ENCODE assay signal across 32 mouse cellular contexts in the genomic region with DNA sequence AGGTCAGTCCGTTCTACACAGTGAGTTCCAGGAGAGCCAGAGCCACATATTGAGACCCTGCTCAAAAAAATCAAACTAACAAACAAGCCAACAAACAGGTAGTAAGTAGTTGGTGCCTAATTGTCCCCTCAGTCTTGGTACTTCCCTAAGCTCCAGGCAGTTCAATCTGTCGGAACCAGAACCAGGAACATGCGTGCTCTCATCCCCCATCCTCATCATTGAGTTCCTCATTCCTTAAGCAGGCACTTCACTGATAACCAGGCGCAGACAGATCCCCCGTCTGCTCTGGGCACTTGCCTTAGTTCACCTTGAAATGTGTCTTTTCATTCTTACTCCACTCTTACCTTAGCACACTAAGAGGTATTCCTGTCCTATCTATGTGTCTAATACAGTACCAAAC.
DNase-seq lines count a peak whose midpoint lies in the region; ATAC-seq and TF ChIP-seq lines count a peak whose summit lies in the region.
"Had no signal": no experiment of that assay in that cellular context is flagged by ENCODE, and none has a peak within 500 bp of the region (broad histone marks: within the 10 kb centered on the region; RNA-seq: fewer than 3 reads in every experiment).

No protein-coding gene starts in this region.

- H3K4me2 ChIP-seq in heart, postnatal 0 days (ENCODE audit: low read depth, low read length), result no peak overlapping the region
- H3K4me2 ChIP-seq: embryonic facial prominence, embryonic 15.5 days; forebrain, embryonic 13.5 days; midbrain, embryonic 11.5 days; neural tube, embryonic 13.5 days had no signal

- 42% methylated on average over 5 of the region's 5 CpGs for WGBS in heart, postnatal 0 days

- H3K4me3 ChIP-seq in heart, postnatal 0 days (ENCODE audit: low read depth, low read length), result no peak overlapping the region
- H3K4me3 ChIP-seq in MEL (ENCODE audit: control insufficient read depth in 1 of 2, insufficient read depth in 1 of 2, low read depth in 2 of 2, low read length in 2 of 2), result no peak overlapping the region
- H3K4me3 ChIP-seq: embryonic facial prominence, embryonic 10.5 days; embryonic facial prominence, embryonic 15.5 days; forebrain, embryonic 13.5 days; gastrocnemius, adult 2 months; myocyte; neural tube, embryonic 13.5 days had no signal

- TF ChIP-seq POLR2A in MEL (IDR thresholded peaks at IDR 0.05; ENCODE audit: control insufficient read depth in 1 of 2, insufficient read depth in 1 of 2, low read depth in 1 of 2, low read length in 2 of 2, poor library complexity in 1 of 2), result no peak

- no peak overlapping the region for H3K9ac ChIP-seq in heart, postnatal 0 days (replicated peaks; ENCODE audit: low read depth, low read length)
- H3K9ac ChIP-seq in MEL (ENCODE audit: control insufficient read depth, low read depth, low read length, poor library complexity, severe bottlenecking), result no peak overlapping the region
- H3K9ac ChIP-seq: embryonic facial prominence, embryonic 15.5 days; forebrain, embryonic 13.5 days; liver, embryonic 14.5 days; neural tube, embryonic 13.5 days had no signal

- no peaks in the 10 kb centered on the region for H3K79me2 ChIP-seq in MEL (ENCODE audit: control insufficient read depth, insufficient read depth, low read length, poor library complexity)

- TF ChIP-seq CTCF in heart, postnatal 0 days (IDR thresholded peaks at IDR 0.05; ENCODE audit: low read depth), result no peak
- TF ChIP-seq CTCF in MEL (IDR thresholded peaks at IDR 0.05 in 2 of 3, conservative IDR thresholded peaks at IDR 0.05 in 1 of 3; ENCODE audit: control insufficient read depth in 1 of 3, insufficient read depth in 1 of 3, low read depth in 2 of 3, low read length in 3 of 3, poor library complexity in 1 of 3, severe bottlenecking in 1 of 3), result no peak

- H3K9me3 ChIP-seq in heart, postnatal 0 days (replicated peaks; ENCODE audit: control insufficient read depth, low read length), result no peaks in the 10 kb centered on the region
- H3K9me3 ChIP-seq in MEL (replicated peaks; ENCODE audit: insufficient read depth, low read length), result no peaks in the 10 kb centered on the region
- H3K9me3 ChIP-seq: embryonic facial prominence, embryonic 10.5 days; embryonic facial prominence, embryonic 15.5 days; forebrain, embryonic 13.5 days; neural tube, embryonic 13.5 days had no signal

- no peaks in the 10 kb centered on the region for H3K27me3 ChIP-seq in heart, postnatal 0 days (ENCODE audit: control insufficient read depth, insufficient read depth, low read length)
- no peaks in the 10 kb centered on the region for H3K27me3 ChIP-seq in MEL (ENCODE audit: control insufficient read depth in 1 of 2, insufficient read depth in 2 of 2, low read length in 2 of 2)
- H3K27me3 ChIP-seq: embryonic facial prominence, embryonic 15.5 days; forebrain, embryonic 13.5 days; neural tube, embryonic 13.5 days had no signal

- 0 out of 2 replicates have a peak, but pooled peaks cover 3% of the 10 kb centered on the region for H3K4me1 ChIP-seq in heart, postnatal 0 days (ENCODE audit: control insufficient read depth, insufficient read depth)
- H3K4me1 ChIP-seq in MEL (ENCODE audit: control insufficient read depth in 1 of 2, insufficient read depth in 2 of 2, low read length in 2 of 2), result peaks cover 22 to 24% of the 10 kb centered on the region in 2 experiments
- H3K4me1 ChIP-seq: embryonic facial prominence, embryonic 10.5 days; embryonic facial prominence, embryonic 15.5 days had no signal

- ATAC-seq in heart, postnatal 0 days (ENCODE audit: insufficient read depth, low read depth), result no peak
- 0 out of 2 replicates have a peak, but pooled peaks have one; percentile 19 for ATAC-seq in megakaryocyte, adult 5-6 weeks (ENCODE audit: poor library complexity, severe bottlenecking)
- ATAC-seq: forebrain, embryonic 13.5 days; intestine, embryonic 16.5 days; midbrain, embryonic 16.5 days had no signal

- peak; percentile 81 for DNase-seq in heart, adult 11 months
- no peak for DNase-seq in heart, adult 8-10 months (ENCODE audit: low spot score)
- DNase-seq in heart, postnatal 0 days (ENCODE audit: low spot score), result no peak
- no peak for DNase-seq in heart, adult 18-20 months
- DNase-seq in MEL (ENCODE audit: low read depth, low spot score), result peak; percentile 79
- DNase-seq in adrenal gland, adult 18-20 months (ENCODE audit: low spot score in 2 of 2), result no peak
- DNase-seq in kidney, postnatal 36 days, result no peak
- DNase-seq: adrenal gland, adult 2 months; adrenal gland, postnatal 36 days; cerebellum, adult 2 months; cerebellum, postnatal 14 days; gastrocnemius, adult 2 months; gastrocnemius, postnatal 36 days; kidney, adult 9 months; kidney, postnatal 10 days; lung, adult 2 months; lung, postnatal 10 days; right cerebral cortex, postnatal 4 days; thymus, adult 18-20 months; thymus, postnatal 36 days had no signal

- H3K27ac ChIP-seq in heart, postnatal 0 days (ENCODE audit: low read depth), result 0 out of 2 replicates have a peak overlapping the region, but pooled peaks have one; percentile 11
- H3K27ac ChIP-seq in MEL (ENCODE audit: control insufficient read depth, low read depth, low read length), result peak overlapping the region; percentile 15; the same call in 1 of the 2 replicates
- H3K27ac ChIP-seq: embryonic facial prominence, embryonic 10.5 days; embryonic facial prominence, embryonic 15.5 days; forebrain, embryonic 13.5 days; gastrocnemius, adult 2 months; liver, embryonic 14.5 days; macrophage; neural tube, embryonic 13.5 days; stomach, postnatal 0 days had no signal

- H3K36me3 ChIP-seq in heart, postnatal 0 days (replicated peaks; ENCODE audit: control insufficient read depth, insufficient read depth, low read length), result peaks cover 18% of the 10 kb centered on the region
- peaks cover 2 to 52% of the 10 kb centered on the region in 2 experiments for H3K36me3 ChIP-seq in MEL (ENCODE audit: control insufficient read depth in 1 of 2, insufficient read depth in 2 of 2, low read length in 2 of 2)

- no peak for TF ChIP-seq RAD21 in MEL (IDR thresholded peaks at IDR 0.05; ENCODE audit: low read depth, low read length)

- TF ChIP-seq EP300 in heart, postnatal 0 days (IDR thresholded peaks at IDR 0.05; ENCODE audit: low read depth), result no peak
- peak; percentile 77 to 88 for TF ChIP-seq EP300 in MEL (IDR thresholded peaks at IDR 0.05; ENCODE audit: low read depth in 1 of 2, low read length in 2 of 2)

TF ChIP-seq in MEL, 35 proteins besides CTCF, POLR2A, EP300 and RAD21:
- TF ChIP-seq SMC3 (IDR thresholded peaks at IDR 0.05; ENCODE audit: low read depth, low read length), result 0 out of 2 replicates have a peak, but pooled peaks have one; percentile 13
- TF ChIP-seq TAL1 (IDR thresholded peaks at IDR 0.05; ENCODE audit: low read length), result peak; percentile 80
- peak; percentile 49; the same call in 1 of the 2 replicates for TF ChIP-seq MYC (IDR thresholded peaks at IDR 0.05; ENCODE audit: low read depth, low read length)
- TF ChIP-seq RCOR1 (IDR thresholded peaks at IDR 0.05; ENCODE audit: low read depth, low read length), result peak; percentile 64
- peak; percentile 66 for TF ChIP-seq GATA1 (IDR thresholded peaks at IDR 0.05; ENCODE audit: low read depth, low read length)
- no peak for TF ChIP-seq NELFE (IDR thresholded peaks at IDR 0.05; ENCODE audit: low read depth, low read length)
- TF ChIP-seq TCF12 (IDR thresholded peaks at IDR 0.05; ENCODE audit: low read depth, low read length), result peak; percentile 55; the same call in 1 of the 2 replicates
- no peak for TF ChIP-seq KAT2A (conservative IDR thresholded peaks at IDR 0.05; ENCODE audit: low read depth, low read length)
- TF ChIP-seq USF1 (IDR thresholded peaks at IDR 0.05; ENCODE audit: low read depth, low read length), result no peak
- TF ChIP-seq MAZ (IDR thresholded peaks at IDR 0.05; ENCODE audit: low read depth, low read length), result no peak
- TF ChIP-seq ETS1 (IDR thresholded peaks at IDR 0.05; ENCODE audit: low read depth, low read length), result peak; percentile 32; the same call in 1 of the 2 replicates
- 0 out of 2 replicates have a peak, but pooled peaks have one; percentile 39 for TF ChIP-seq TBP (IDR thresholded peaks at IDR 0.05; ENCODE audit: low read depth, low read length)

Comparison
In these comparisons a context has a peak if more than half of its experiments do, and no peak if none do; other contexts are left out.
1. DNase-seq: peak in heart, adult 11 months (single experiment) and MEL (single experiment); none in heart, adult 8-10 months (single experiment), heart, postnatal 0 days (single experiment), heart, adult 18-20 months (0 of 2), adrenal gland, adult 18-20 months (0 of 2) and kidney, postnatal 36 days (0 of 2).